Mouse (Mus musculus) brain, embryonic 14.5 days (tissue): ENCODE data around the gene Pex14. TPM values are rescaled to one million over a fixed set of nuclear protein-coding genes. Genes with fewer than 3 reads are reported as not detected.

Experiments
- DNase-seq: peaks from one replicate; pipeline ENCODE4 v3.0.0-alpha.2; 2011; ENCODE audit warnings: low read depth
- CTCF ChIP-seq: fragments of 200-500 bp; IDR thresholded peaks from 2 replicates; pipeline ENCODE4 v1.5.1; 2012; ENCODE audit warnings: inconsistent platforms, mild to moderate bottlenecking, moderate library complexity, borderline replicate concordance; ENCODE audit not compliant: insufficient read depth, insufficient read length; ENCODE audit errors: extremely low read depth
- POLR2A ChIP-seq: fragments of 200-500 bp; IDR thresholded peaks from 2 replicates; pipeline ENCODE4 v1.6.1; 2012; ENCODE audit warnings: mild to moderate bottlenecking, inconsistent platforms, borderline replicate concordance; ENCODE audit not compliant: poor library complexity, insufficient read depth, insufficient read length, severe bottlenecking; ENCODE audit errors: extremely low read depth
- polyA plus RNA-seq: library from polyadenylated mRNA; depleted of rRNA; stranded (reverse); fragments of >200 nt; gene quantifications from 2 replicates; pipeline ENCODE4 v1.2.3, GENCODE M21; 2012

Gene Pex14
- polyA plus RNA-seq, 1 experiment: 35.1 TPM

DNA sequence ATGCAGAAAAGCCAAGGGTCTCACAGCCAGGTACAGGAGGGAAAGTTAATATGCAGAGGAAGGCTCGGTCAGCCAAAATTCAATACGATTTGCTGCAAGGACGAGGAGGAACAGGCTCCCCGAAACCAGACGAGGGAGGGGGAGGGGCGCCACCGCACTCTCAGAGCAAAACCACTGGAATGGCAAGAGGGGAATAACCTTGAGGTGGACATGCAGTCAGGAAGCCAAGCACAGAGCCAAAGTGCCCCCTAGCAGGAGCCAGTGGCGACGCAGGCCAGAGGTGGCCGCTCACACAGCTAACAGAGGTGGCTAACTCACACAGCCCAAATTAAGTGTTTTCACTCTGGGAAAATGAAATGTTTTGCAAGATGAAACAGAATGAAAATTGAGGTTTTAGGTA is 52.3 kb downstream of the Pex14 start:
- peak; percentile 66 for DNase-seq

DNA sequence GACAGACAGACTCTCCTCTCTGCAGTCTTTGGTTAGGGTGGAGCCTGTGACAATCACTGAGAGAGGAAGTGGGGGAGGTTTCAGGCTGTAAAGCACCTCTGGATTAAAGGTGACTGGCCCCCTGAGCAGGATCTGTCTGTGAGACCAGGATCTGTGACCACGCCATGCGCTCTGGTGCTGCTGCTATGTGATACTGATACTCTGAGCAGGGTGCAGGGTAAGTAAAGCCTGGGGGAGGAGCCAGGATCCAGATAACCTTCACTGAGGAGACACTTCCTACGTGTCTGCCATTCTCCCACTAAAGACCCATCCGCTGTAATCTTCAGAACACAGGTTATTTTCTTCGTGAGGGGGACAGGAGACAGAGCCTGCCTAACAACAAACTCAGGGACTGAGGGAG is 53.8 kb downstream of the Pex14 start:
- no peak for TF ChIP-seq CTCF
- no peak for TF ChIP-seq POLR2A
- no peak for DNase-seq

More for the DNA sequence above, 52.3 kb downstream of the Pex14 start:
- TF ChIP-seq CTCF (peak; percentile 67), POLR2A (no peak)

DNA sequence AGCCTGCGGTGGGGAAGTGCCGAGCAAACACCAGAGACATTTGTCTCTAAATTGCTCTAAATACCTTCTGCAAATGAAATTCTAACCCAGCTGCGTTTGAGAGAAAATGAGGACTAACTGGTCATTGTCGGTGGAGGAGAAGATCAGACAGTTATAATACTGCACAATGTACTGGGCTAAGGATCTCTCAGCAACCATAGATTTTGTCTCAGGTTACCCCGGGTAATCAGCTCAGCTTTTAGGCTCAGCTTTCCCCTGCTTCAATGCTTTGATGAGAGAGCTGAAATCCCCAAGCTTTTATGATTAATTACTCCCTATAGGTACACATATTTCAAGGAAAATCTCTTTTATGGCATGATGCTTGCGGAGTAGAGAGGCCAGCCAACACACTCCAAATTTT is 59.4 kb downstream of the Pex14 start:
- TF ChIP-seq CTCF (no peak), POLR2A (no peak)

DNA sequence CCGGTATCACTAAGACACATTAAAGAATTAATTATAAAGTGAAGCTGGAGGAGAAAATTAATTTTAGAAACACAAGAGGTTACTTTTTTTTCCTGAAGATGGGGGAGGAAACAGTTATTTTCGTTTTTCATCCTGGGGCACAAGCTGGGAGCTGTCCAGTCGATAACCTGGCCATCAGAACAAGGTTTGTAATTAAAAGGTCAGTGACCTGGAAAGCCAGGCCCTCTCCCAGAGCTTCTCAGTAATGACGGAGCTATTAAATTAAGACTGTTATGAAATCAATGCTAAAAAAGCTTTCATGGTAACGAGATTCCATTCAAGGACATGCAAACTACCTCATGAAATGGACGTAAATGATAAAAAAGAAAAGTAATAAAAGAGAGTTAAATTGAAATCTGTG is 62.0 kb downstream of the Pex14 start:
- TF ChIP-seq POLR2A (no peak), CTCF (no peak)
- no peak for DNase-seq

More for the DNA sequence above, 59.4 kb downstream of the Pex14 start:
- peak; percentile 43 for DNase-seq

DNA sequence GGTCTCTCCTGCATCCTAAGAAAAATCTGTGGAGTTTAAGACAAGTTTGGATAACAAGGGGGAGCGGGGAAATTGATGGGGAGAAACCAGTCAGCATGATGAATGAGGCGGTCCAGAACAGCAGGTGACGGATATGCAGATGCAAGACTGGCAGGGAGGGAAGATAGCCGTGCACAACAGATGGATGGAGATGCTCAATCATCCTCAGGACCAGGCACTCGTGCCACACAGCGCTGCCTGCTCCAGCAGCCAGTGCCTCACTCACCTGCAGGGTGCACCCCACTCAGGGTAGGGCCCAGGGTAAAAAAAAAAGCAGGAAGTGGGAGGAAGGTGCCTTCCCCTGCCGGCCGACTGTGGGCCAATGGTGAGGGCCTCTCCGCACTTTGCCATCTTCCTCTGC is 63.1 kb downstream of the Pex14 start:
- peak; percentile 46 for DNase-seq
- no peak for TF ChIP-seq CTCF
- no peak for TF ChIP-seq POLR2A

DNA sequence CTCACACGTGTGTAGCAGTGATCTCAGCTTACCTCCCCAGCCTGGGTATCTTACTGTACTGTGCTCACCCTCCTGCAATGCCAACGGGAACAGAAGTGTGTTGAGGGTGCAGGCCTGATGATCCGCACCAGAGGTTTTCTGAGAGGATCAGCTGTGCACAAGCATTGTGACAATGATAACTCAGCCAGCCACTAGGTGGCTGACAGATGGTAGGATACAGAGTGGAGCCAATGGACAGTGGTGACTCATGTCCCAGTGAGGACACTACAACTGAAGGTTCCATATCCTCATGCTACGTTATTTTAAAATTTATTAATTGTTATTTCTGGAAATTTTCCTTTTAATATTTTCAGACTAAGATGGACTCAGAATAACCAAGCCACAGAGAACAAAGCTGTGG is 68.2 kb downstream of the Pex14 start:
- TF ChIP-seq POLR2A: no peak
- TF ChIP-seq CTCF: peak; percentile 43; the same call in 1 of the 2 replicates
- no peak for DNase-seq

DNA sequence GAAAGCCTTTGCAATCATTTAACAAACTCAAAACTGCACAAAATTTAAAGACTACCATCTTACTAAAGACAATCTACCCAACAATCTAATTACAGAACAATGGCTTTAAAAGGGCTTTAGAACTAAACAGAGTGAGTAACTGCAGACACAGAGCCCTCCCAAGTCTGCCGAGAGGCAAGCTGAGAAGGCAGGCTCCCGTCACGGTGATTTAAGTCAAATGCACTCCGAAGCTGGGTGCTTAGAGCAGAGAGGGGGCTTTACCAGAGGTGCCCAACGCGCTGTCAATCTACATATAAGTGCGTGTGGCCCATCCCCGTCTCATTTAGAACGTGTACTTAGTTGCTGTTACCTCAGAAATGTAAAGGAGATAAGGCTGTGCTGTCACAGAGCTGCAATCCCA is 72.1 kb downstream of the Pex14 start:
- TF ChIP-seq POLR2A (no peak), CTCF (no peak)
- DNase-seq: peak; percentile 31

DNA sequence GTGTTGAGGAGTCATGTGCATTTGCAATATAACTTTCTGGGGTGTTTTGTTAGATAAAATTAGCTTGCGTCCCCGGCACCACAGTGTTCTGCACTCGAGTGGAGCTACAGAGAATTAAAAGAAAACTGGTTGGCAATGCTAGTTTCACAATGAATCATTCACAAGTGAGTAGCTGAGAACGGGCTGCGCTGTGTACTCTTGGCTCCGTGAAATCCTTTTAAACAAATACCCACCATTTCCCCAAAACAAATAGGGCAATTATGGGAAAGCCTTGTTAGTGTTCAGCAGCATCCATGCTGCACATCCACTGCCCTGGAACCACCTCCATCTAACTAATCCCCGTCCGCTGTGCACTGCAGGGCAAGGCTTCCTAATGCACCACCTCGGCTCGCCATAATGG is 74.4 kb downstream of the Pex14 start:
- DNase-seq: peak; percentile 60
- TF ChIP-seq POLR2A (no peak), CTCF (no peak)

DNA sequence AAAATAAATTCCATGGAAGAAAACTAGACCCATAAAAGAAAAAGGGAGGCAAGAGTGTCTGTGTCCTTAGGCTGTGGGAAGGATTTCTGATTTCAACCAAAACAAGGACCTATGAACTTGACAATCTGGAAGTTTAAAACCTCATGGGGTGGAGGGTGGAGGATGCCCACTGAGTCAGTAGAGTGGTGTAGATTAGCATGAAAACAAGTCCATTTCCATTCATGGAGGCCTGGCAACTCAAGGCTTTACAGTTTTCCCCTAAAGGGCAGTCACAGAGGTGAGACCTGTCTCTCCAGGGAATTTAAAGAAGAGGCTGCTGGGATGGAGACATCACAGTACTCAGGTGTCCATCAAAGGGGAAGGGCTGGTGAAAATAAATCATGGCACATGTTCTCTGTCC is 78.7 kb downstream of the Pex14 start:
- TF ChIP-seq CTCF: no peak
- no peak for TF ChIP-seq POLR2A
- no peak for DNase-seq

DNA sequence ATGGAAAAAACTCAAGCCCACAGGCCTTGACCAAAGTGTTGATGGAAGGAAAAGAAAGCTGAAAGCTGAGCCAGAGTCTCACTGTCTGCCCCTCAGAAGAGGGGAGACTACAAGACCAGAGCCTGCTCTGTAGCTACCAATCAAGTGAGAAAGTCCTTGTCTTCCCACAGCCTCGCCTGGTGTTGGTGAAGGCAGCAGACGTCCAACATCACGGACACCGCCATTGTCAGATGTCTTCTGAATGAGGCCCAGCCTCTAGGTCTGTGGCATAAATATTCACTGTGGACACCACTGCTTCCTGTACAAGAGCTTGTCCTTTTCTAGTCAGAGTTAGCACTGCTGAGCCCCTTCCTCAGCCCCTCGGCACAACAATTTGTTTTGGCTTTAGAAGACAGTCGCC is 80.2 kb downstream of the Pex14 start:
- no peak for DNase-seq
- TF ChIP-seq POLR2A (no peak), CTCF (no peak)

DNA sequence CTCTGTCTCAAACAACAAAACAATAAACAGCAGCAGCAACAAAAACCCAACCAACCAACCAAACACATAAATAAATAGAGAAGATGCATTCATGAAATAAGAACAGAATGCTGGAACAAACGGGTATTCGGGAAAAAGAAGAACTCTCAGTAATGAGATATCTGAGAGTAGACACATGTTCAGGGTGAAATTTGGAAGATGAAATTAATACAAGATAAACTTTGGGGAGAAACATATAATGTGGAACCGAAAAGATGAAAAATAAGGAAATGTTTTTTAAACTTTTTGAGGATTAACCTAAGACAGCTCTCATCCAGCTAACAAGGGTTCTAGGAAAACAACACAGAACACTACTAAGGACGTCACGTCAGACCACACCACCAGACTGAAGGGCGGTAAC is 92.9 kb downstream of the Pex14 start:
- no peak for DNase-seq
- TF ChIP-seq POLR2A: no peak
- no peak for TF ChIP-seq CTCF

DNA sequence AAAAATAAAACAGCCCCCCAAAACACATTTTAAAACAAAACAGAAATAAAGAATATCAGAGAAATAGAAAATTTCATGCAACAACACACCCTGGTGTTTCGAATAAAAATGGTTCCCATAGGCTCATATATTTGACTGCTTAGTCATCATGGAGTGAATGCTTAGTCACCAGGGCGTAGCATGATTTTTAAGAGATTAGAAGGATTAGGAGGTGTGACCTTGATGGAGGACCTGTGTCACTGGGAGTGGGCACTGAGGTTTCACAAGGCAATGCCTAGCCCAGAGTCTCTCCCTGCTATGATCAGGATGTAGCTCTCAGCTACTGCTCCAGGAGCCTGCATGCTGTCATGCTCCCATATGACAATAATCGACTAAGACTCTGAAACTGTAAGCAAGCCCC is 93.6 kb downstream of the Pex14 start:
- TF ChIP-seq POLR2A (no peak), CTCF (no peak)
- DNase-seq: no peak

DNA sequence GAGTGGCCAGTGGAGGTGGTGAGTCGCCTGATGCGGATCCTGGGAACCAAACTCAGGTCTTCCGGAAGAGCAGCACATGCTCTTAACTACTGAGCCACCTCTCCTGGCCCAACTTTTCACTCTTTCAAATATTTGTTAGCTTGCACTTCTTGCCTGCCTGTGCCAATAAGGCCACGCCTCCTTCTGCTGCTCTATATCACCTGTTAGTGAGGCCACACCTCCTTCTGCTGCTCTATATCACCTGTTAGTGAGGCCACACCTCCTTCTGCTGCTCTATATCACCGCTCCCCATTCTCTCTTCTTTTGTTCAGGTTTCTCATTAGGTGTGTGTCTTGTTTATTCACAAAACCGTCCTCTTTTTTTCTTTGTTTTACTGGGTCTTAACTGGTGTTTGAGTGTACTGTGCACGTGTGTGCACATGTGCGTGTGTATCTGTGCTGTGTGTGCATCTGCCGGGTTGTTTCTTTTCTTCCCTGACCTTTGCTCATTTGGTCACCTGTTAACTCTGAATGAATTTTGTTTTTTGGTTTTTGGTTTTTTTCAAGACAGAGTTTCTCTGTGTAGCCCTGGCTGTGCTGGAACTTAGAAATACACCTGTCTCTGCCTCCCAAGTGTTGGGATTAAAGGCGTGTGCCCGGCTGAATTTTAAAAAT is 97.1 kb downstream of the Pex14 start:
- no peak for DNase-seq
- no peak for TF ChIP-seq CTCF
- no peak for TF ChIP-seq POLR2A

DNA sequence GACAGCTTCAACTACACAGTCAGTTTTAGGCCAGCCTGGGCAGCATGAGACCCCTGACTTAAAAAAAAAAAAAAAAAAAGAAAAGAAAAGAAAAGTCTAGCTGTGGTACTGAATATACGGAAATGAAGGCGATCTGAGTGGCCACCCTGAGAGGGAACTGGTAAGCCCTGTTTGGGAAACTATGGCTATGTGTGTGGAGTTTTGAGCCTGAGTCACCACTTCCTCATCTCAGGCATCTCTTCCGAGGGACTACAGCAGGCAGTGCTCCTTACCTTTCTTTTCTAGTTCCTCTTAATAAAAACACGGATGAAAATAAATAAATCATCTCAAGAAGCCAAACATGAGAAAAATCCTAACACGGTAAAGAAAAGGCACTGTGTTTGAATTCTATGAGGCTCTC is 98.2 kb downstream of the Pex14 start:
- no peak for TF ChIP-seq POLR2A
- TF ChIP-seq CTCF: no peak
- no peak for DNase-seq
